Mouse (Mus musculus) olfactory bulb, adult 2 months (tissue): ENCODE measurements around the gene Gbp5.

Experiments used
- CTCF ChIP-seq: fragments of 200-500 bp; IDR thresholded peaks from 2 replicates; pipeline ENCODE4 v1.5.1; 2012; ENCODE audit warnings: low read depth, mild to moderate bottlenecking, low read length, moderate library complexity; ENCODE audit not compliant: insufficient read depth
- POLR2A ChIP-seq: fragments of 200-500 bp; IDR thresholded peaks from 2 replicates; pipeline ENCODE4 v1.6.1; 2012; ENCODE audit warnings: mild to moderate bottlenecking, low read depth, low read length, moderate library complexity; ENCODE audit not compliant: insufficient read depth

DNA sequence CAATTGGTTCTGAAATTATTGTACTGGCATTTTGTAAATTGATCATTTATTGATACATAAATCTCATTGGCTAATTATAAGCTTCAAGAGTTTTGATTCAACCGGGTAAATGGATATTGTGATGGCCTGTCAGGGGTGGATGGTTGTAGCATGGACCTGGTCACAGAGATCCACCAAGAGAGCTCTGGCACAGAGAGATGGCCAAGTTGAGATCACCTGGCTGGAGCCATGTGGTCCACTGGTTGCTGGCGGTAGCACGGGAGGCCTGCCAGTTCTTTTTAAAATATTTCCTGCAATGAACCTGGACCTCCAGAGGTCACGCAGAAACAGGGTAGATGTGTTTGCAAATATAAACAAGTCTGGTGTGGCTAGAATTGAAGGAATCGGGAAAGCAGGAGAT, 15.9 kb upstream of the Gbp5 start:
- TF ChIP-seq POLR2A (no peak), CTCF (no peak)
